Mouse (Mus musculus): ENCODE data around the gene Camkmt. TPM values are rescaled to one million over a fixed set of nuclear protein-coding genes. Genes with fewer than 3 reads are reported as not detected.

The Camkmt gene
- polyA plus RNA-seq, 2 experiments, result 0.77 to 3.0 TPM

DNA sequence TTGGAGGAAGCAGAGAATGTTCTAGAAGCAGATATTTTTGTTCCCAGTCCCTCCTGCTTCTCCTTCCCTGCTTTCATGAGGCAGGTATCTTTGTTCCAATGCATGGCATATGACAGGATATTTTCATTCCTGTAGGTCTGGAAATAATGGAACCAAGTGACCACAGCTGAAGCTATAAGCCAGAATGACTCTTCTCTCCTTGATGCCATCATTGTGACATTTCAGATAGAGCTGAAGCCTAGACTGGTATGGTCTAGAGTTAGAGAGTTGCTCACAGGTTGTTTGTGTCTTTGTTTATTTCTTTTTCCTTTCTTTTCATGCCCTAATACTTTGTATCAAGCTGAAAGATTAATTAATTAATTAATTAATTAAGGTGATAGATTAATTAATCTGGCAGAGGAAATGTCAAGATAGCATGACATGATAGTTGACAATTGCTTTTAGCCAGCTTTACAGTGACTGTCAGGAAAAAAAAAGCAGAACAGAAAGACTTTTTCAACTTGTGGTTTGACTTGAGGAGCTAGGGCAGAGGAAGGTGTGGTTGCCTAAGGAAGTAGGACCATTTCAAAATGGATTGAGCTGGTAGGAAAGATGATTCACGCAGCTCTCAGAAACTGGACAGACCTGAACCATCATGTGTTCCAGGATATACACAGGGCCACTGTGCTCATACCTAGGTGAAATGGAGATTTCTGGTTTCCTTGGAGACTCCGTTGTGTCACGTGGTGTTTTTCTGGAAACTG is 404.8 kb downstream of the Camkmt start:
- no peaks in the 10 kb centered on the region for H3K4me1 ChIP-seq (replicated peaks; ENCODE audit: control insufficient read depth in 2 of 2, insufficient read depth in 2 of 2, low read length in 1 of 2)
- no peaks in the 10 kb centered on the region for H3K9me3 ChIP-seq (ENCODE audit: control insufficient read depth, low read length)
- no peak overlapping the region for H3K27ac ChIP-seq
- no peak overlapping the region for H3K4me3 ChIP-seq (ENCODE audit: insufficient read depth in 1 of 2, low read depth in 2 of 2, low read length in 2 of 2)
- TF ChIP-seq EP300 (IDR thresholded peaks at IDR 0.05; ENCODE audit: low read depth) (no peak), CTCF (IDR thresholded peaks at IDR 0.05; ENCODE audit: low read depth) (no peak)
- no peaks in the 10 kb centered on the region for H3K36me3 ChIP-seq (replicated peaks; ENCODE audit: control insufficient read depth, insufficient read depth, low read depth)
- H3K4me2 ChIP-seq (ENCODE audit: low read depth), result no peak overlapping the region
- 51% methylated on average over 3 of the region's 3 CpGs for WGBS (ENCODE audit: insufficient replicate concordance)
- no peak for DNase-seq (ENCODE audit: low read depth in 3 of 3, low spot score in 3 of 3)
- no peak overlapping the region for H3K9ac ChIP-seq (replicated peaks)
- peaks cover 3% of the 10 kb centered on the region; the same call in 1 of the 2 replicates for H3K27me3 ChIP-seq (ENCODE audit: control insufficient read depth, insufficient read depth, low read length)
- ATAC-seq (ENCODE audit: insufficient read depth), result no peak

DNA sequence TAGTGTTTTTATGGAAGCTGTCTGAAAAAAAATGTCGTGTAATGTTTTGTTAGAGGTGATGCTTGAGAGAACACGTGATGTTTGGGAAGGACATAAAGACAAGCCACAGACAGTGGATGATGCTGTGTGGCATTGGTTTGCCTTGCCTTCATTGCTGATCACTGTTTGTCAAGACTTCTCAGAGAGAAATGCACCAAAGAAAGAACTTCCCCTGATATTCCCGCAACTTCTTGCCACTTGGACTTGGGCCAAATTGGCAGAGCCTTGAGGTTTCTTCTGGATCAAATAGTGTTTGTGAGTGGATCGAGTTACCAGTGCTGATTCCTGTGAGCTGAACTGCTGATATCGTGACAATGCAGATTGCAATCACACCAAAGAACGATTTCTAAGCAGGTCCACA is 405.5 kb downstream of the Camkmt start:
- Histone ChIP-seq H3K9me3 (ENCODE audit: control insufficient read depth, low read length) (no peaks in the 10 kb centered on the region), H3K4me1 (replicated peaks; ENCODE audit: control insufficient read depth in 2 of 2, insufficient read depth in 2 of 2, low read length in 1 of 2) (no peaks in the 10 kb centered on the region), H3K4me3 (ENCODE audit: insufficient read depth in 1 of 2, low read depth in 2 of 2, low read length in 2 of 2) (no peak overlapping the region), H3K36me3 (replicated peaks; ENCODE audit: control insufficient read depth, insufficient read depth, low read depth) (no peaks in the 10 kb centered on the region), H3K4me2 (ENCODE audit: low read depth) (no peak overlapping the region), H3K27ac (no peak overlapping the region), H3K9ac (replicated peaks) (no peak overlapping the region), H3K27me3 (ENCODE audit: control insufficient read depth, insufficient read depth, low read length) (no peaks in the 10 kb centered on the region)
- DNase-seq (ENCODE audit: low read depth in 3 of 3, low spot score in 3 of 3) (no peak), ATAC-seq (ENCODE audit: insufficient read depth) (no peak)
- 58% methylated on average over 6 of the region's 6 CpGs for WGBS (ENCODE audit: insufficient replicate concordance)
- TF ChIP-seq CTCF (IDR thresholded peaks at IDR 0.05; ENCODE audit: low read depth) (no peak), EP300 (IDR thresholded peaks at IDR 0.05; ENCODE audit: low read depth) (no peak)

DNA sequence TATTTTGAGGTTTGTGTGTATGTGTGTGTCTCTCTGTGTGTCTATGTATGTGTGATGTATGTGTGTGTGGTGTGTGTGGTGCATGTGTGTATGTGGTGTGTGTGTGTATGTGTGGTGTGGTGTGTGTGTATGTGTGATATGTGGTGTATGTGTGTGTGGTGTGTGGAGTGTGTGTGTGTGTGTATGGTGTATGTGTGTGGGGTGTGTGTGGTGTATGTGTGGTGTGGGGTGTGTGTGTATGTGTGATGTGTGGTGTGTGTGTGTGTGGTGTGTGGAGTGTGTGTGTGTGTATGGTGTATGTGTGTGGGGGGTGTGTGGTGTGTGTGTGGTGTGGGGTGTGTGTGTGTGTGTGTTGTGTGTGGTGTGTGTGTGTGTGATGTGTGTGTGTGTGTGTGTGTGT is 414.5 kb downstream of the Camkmt start:
- DNase-seq (ENCODE audit: low read depth in 3 of 3, low spot score in 3 of 3) (no peak), ATAC-seq (ENCODE audit: insufficient read depth) (no peak)
- H3K4me2 ChIP-seq (ENCODE audit: low read depth), result no peak overlapping the region
- no peak overlapping the region for H3K27ac ChIP-seq
- H3K4me3 ChIP-seq (ENCODE audit: insufficient read depth in 1 of 2, low read depth in 2 of 2, low read length in 2 of 2), result no peak overlapping the region
- no peaks in the 10 kb centered on the region for H3K27me3 ChIP-seq (ENCODE audit: control insufficient read depth, insufficient read depth, low read length)
- H3K4me1 ChIP-seq (replicated peaks; ENCODE audit: control insufficient read depth in 2 of 2, insufficient read depth in 2 of 2, low read length in 1 of 2), result no peaks in the 10 kb centered on the region
- no peaks in the 10 kb centered on the region for H3K9me3 ChIP-seq (ENCODE audit: control insufficient read depth, low read length)
- TF ChIP-seq EP300 (IDR thresholded peaks at IDR 0.05; ENCODE audit: low read depth), result no peak
- TF ChIP-seq CTCF (IDR thresholded peaks at IDR 0.05; ENCODE audit: low read depth), result no peak
- no peaks in the 10 kb centered on the region for H3K36me3 ChIP-seq (replicated peaks; ENCODE audit: control insufficient read depth, insufficient read depth, low read depth)
- no peak overlapping the region for H3K9ac ChIP-seq (replicated peaks)

DNA sequence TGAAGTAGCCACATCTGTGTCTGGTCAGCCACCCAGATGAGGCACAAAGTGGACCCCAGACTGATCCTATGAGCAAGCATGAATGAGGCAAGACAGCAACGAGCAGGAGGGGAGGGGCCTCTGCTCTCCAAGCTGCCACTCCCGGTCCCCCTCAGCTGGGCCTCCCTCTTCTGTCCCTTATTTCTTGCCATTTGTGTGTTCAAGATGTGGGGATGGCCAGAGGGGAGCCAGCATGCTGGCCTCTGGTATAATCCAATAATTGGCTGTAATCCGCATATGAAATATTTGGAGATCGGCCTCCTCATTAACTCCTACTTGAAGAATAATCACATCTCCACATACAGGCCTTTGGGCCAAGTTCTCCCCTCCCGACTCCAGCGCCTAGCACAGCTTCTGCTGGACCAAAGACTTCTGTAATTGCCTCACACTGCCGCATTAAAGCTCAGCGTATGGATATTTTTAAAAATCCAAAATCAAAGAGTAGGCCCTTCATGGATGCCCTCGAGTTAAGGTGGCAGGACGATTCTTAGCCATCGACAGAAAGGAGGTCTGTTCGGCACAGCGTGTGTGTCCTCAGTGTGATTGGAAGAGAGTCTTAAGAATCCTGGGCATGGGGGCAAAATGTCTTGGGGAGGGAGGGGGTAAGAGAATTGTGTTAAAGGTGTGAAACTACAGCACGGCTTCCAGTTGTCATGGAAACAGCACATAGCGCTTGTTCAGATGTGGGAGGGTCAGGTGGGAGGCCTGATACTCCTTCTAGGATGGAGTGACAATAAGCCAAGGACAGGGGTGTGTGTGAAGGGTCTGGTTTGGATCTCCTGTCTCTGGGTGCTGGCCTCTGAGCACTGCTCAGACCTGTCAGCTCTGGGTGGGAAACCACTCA is 416.1 kb downstream of the Camkmt start:
- 74% methylated on average over 15 of the region's 15 CpGs for WGBS (ENCODE audit: insufficient replicate concordance)
- Histone ChIP-seq H3K27ac (no peak overlapping the region), H3K4me2 (ENCODE audit: low read depth) (no peak overlapping the region), H3K4me1 (replicated peaks; ENCODE audit: control insufficient read depth in 2 of 2, insufficient read depth in 2 of 2, low read length in 1 of 2) (no peaks in the 10 kb centered on the region), H3K9ac (replicated peaks) (no peak overlapping the region), H3K36me3 (replicated peaks; ENCODE audit: control insufficient read depth, insufficient read depth, low read depth) (no peaks in the 10 kb centered on the region), H3K9me3 (ENCODE audit: control insufficient read depth, low read length) (no peaks in the 10 kb centered on the region), H3K27me3 (ENCODE audit: control insufficient read depth, insufficient read depth, low read length) (no peaks in the 10 kb centered on the region), H3K4me3 (ENCODE audit: insufficient read depth in 1 of 2, low read depth in 2 of 2, low read length in 2 of 2) (no peak overlapping the region)
- ATAC-seq (ENCODE audit: insufficient read depth) (no peak), DNase-seq (ENCODE audit: low read depth in 3 of 3, low spot score in 3 of 3) (no peak)
- TF ChIP-seq EP300 (IDR thresholded peaks at IDR 0.05; ENCODE audit: low read depth), result no peak
- TF ChIP-seq CTCF (IDR thresholded peaks at IDR 0.05; ENCODE audit: low read depth), result no peak

DNA sequence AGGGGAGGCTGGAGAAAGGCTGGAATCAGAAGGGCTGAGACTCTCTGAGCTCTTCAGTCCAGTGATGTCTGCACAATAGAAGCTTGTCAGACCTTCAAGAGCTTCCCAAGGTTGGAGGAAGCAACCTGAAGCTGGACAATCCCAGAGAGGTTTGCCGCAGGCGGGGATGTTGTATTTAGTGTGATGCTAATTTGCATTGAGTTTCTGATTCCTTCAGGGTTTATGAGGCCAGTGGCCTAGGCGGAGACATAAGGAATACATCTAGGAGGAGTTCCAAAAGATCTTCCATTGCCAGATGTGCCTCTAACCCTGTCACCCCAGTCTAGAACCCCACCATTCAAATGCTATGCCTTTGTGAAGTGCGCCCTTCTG is 416.7 kb downstream of the Camkmt start:
- TF ChIP-seq CTCF (IDR thresholded peaks at IDR 0.05; ENCODE audit: low read depth) (no peak), EP300 (IDR thresholded peaks at IDR 0.05; ENCODE audit: low read depth) (no peak)
- Histone ChIP-seq H3K4me1 (replicated peaks; ENCODE audit: control insufficient read depth in 2 of 2, insufficient read depth in 2 of 2, low read length in 1 of 2) (no peaks in the 10 kb centered on the region), H3K36me3 (replicated peaks; ENCODE audit: control insufficient read depth, insufficient read depth, low read depth) (no peaks in the 10 kb centered on the region), H3K27me3 (ENCODE audit: control insufficient read depth, insufficient read depth, low read length) (no peaks in the 10 kb centered on the region), H3K27ac (no peak overlapping the region), H3K9ac (replicated peaks) (no peak overlapping the region), H3K9me3 (ENCODE audit: control insufficient read depth, low read length) (no peaks in the 10 kb centered on the region), H3K4me2 (ENCODE audit: low read depth) (no peak overlapping the region), H3K4me3 (ENCODE audit: insufficient read depth in 1 of 2, low read depth in 2 of 2, low read length in 2 of 2) (no peak overlapping the region)
- DNase-seq (ENCODE audit: low read depth in 3 of 3, low spot score in 3 of 3), result no peak
- no peak for ATAC-seq (ENCODE audit: insufficient read depth)
- WGBS (ENCODE audit: insufficient replicate concordance), result 73% methylated on average over 4 of the region's 4 CpGs

Other genes with a start within 250 kb of the Camkmt start
- gene Ppm1b, start 133.8 kb upstream of the Camkmt start, polyA plus RNA-seq (2012; rRNA removed), result 21.5 and 31.3 TPM in 2 replicates
- gene Ppm1b, start 133.8 kb upstream of the Camkmt start, polyA plus RNA-seq (2014; fragmentation: Nextera tagmentation; extraction: Ambion mirVana), result 40.6 and 50.6 TPM in 2 replicates
- gene Slc3a1, start 62.2 kb upstream of the Camkmt start, polyA plus RNA-seq (2012; rRNA removed), result 0.34 and 0.45 TPM in 2 replicates
- 0.65 and 0.86 TPM in 2 replicates for gene Slc3a1, start 62.2 kb upstream of the Camkmt start, polyA plus RNA-seq (2014; fragmentation: Nextera tagmentation; extraction: Ambion mirVana)
- 5.7 and 7.2 TPM in 2 replicates for gene Prepl, start 311 bp upstream of the Camkmt start, polyA plus RNA-seq (2012; rRNA removed)
- gene Prepl, start 311 bp upstream of the Camkmt start, polyA plus RNA-seq (2014; fragmentation: Nextera tagmentation; extraction: Ambion mirVana), result 6.5 and 7.5 TPM in 2 replicates